Mouse (Mus musculus) ovary, adult 2 months (tissue): ENCODE measurements around the gene Cadps2. TPM values are rescaled to one million over a fixed set of nuclear protein-coding genes. Genes with fewer than 3 reads are reported as not detected.

Source experiments
- polyA plus RNA-seq: library from polyadenylated mRNA; depleted of rRNA; stranded (reverse); fragments of >200 nt; gene quantifications from 2 replicates; pipeline ENCODE4 v1.2.3, GENCODE M21; 2012; rRNA removed

Cadps2 gene
- 2.8 and 4.5 TPM in 2 replicates for polyA plus RNA-seq

GRCm38 (mm10) chr6:23839009-23839811 is at the start of gene Cadps2:
Gene Cadps2 (minus strand): TSS chr6:23839421.

GRCm38 (mm10) chr6:23655036-23655435 is 184.2 kb downstream of the Cadps2 start, which contains the start of gene Rnf148:
Gene Rnf148 (minus strand): TSS chr6:23655136.

GRCm38 (mm10) chr6:23650205-23650604 is 189.0 kb downstream of the Cadps2 start, which contains the start of gene Rnf133:
Gene Rnf133 (minus strand): TSS chr6:23650305.

DNA sequence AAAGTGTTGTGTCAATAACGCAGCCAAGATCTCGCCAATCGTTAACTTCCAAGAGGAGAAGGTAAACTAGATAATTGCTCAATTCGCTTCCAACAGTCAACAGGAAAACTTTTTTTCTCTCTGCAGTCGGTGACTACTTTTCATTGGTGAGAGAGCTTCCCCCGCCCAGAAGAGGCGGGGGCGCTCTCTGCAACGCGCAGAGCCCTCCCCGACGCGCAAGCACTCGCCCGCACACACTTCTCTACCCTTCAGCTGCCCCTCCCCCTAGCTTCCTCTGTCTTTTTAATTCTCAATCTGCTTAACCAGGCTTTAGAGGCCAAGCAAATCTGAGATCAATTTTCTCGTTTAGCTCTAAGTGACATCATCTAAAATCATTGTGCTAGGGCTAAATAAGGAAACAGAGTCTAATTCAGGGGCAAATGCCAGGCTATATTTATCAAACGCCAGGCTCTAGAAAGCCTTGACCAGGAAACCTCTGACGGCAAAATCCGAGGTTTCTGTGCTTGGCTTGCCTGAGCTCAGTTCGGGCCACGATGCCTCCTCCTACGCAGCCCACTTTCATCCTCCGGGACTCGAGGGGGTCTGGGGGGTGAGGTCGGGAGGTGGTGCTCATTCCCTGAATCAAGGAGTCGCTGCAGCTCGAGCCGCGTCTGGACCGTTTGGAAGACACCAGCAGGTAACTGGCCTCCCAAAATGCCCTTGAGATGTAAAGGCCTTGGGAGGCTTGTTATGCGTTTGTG is 590.7 kb downstream of the Cadps2 start, which contains the start of gene Fezf1:
Gene Fezf1 (minus strand): TSS at position 50 of the 740 bp plus-strand sequence.

Other genes with a start within 250 kb of the Cadps2 start
- gene Rnf133, start 189.1 kb downstream of the Cadps2 start, polyA plus RNA-seq, result not detected in 2 replicates
- not detected in 2 replicates for gene Rnf148, start 184.3 kb downstream of the Cadps2 start, polyA plus RNA-seq
- not detected in 2 replicates for gene Tas2r118, start 130.6 kb upstream of the Cadps2 start, polyA plus RNA-seq